Mouse (Mus musculus): ENCODE measurements around the gene Kif3c. TPM values are rescaled to one million over a fixed set of nuclear protein-coding genes. Genes with fewer than 3 reads are reported as not detected.
A peak's percentile ranks its signal among the peaks of the same experiment; 100 is the strongest.

Gene Kif3c
- polyA plus RNA-seq, 1 experiment from 2014 or later, result 64.2 TPM

GRCm38 (mm10) chr12:3370979-3371925 lies 6.3 kb downstream of the Kif3c start:
- 5% methylated on average over 11 of the region's 11 CpGs for WGBS
- H3K27ac ChIP-seq, result peak overlapping the region; percentile 85
- no peaks in the 10 kb centered on the region for H3K27me3 ChIP-seq
- peak; percentile 46; the same call in 1 of the 2 replicates for ATAC-seq
- H3K4me3 ChIP-seq, result peak overlapping the region; percentile 37
- peaks cover 74% of the 10 kb centered on the region for H3K4me1 ChIP-seq
- H3K9me3 ChIP-seq (replicated peaks), result peaks cover 6% of the 10 kb centered on the region
- peaks cover 41% of the 10 kb centered on the region for H3K36me3 ChIP-seq (ENCODE audit: poor library complexity, severe bottlenecking)
- H3K9ac ChIP-seq, result peak overlapping the region; percentile 64
- H3K4me2 ChIP-seq, result peak overlapping the region; percentile 92

GRCm38 (mm10) chr12:3371991-3372390 lies 7.1 kb downstream of the Kif3c start:
- Histone ChIP-seq H3K9ac (peak overlapping the region; percentile 64), H3K27ac (peak overlapping the region; percentile 85), H3K4me1 (peaks cover 67% of the 10 kb centered on the region), H3K27me3 (no peaks in the 10 kb centered on the region), H3K4me2 (peak overlapping the region; percentile 92), H3K4me3 (peak overlapping the region; percentile 37), H3K9me3 (replicated peaks) (peaks cover 5% of the 10 kb centered on the region), H3K36me3 (ENCODE audit: poor library complexity, severe bottlenecking) (peaks cover 41% of the 10 kb centered on the region)
- WGBS, result 16% methylated on average over 3 of the region's 3 CpGs
- peak; percentile 68 for ATAC-seq

- no peaks in the 10 kb centered on the region for H3K27me3 ChIP-seq
- H3K9me3 ChIP-seq (replicated peaks), result no peaks in the 10 kb centered on the region
- peaks cover 41% of the 10 kb centered on the region for H3K36me3 ChIP-seq (ENCODE audit: poor library complexity, severe bottlenecking)
- no peak for ATAC-seq
- H3K9ac ChIP-seq, result no peak overlapping the region
- 97% methylated on average over 6 of the region's 6 CpGs for WGBS
- H3K27ac ChIP-seq, result no peak overlapping the region
- no peak overlapping the region for H3K4me3 ChIP-seq
- H3K4me2 ChIP-seq, result no peak overlapping the region
- peaks cover 59% of the 10 kb centered on the region for H3K4me1 ChIP-seq
Observed at GRCm38 (mm10) chr12:3373566-3373965, 8.6 kb downstream of the Kif3c start.

- peaks cover 39% of the 10 kb centered on the region for H3K36me3 ChIP-seq (ENCODE audit: poor library complexity, severe bottlenecking)
- no peaks in the 10 kb centered on the region for H3K9me3 ChIP-seq (replicated peaks)
- H3K9ac ChIP-seq, result no peak overlapping the region
- H3K4me1 ChIP-seq, result peaks cover 50% of the 10 kb centered on the region
- H3K4me3 ChIP-seq, result no peak overlapping the region
- no peak overlapping the region for H3K27ac ChIP-seq
- no peak overlapping the region for H3K4me2 ChIP-seq
- ATAC-seq, result no peak
- WGBS, result 63% methylated on average over 5 of the region's 5 CpGs
- no peaks in the 10 kb centered on the region for H3K27me3 ChIP-seq
Observed at GRCm38 (mm10) chr12:3374552-3374951, 9.6 kb downstream of the Kif3c start.

GRCm38 (mm10) chr12:3377190-3377589 lies 12.3 kb downstream of the Kif3c start:
- peaks cover 60% of the 10 kb centered on the region for H3K36me3 ChIP-seq (ENCODE audit: poor library complexity, severe bottlenecking)
- peaks cover 23% of the 10 kb centered on the region for H3K4me1 ChIP-seq
- no peak for ATAC-seq
- no peak overlapping the region for H3K4me3 ChIP-seq
- no peaks in the 10 kb centered on the region for H3K9me3 ChIP-seq (replicated peaks)
- no peak overlapping the region for H3K4me2 ChIP-seq
- WGBS, result 21% methylated on average over 3 of the region's 3 CpGs
- H3K9ac ChIP-seq, result no peak overlapping the region
- H3K27me3 ChIP-seq, result no peaks in the 10 kb centered on the region
- no peak overlapping the region for H3K27ac ChIP-seq

GRCm38 (mm10) chr12:3377755-3378154 lies 12.8 kb downstream of the Kif3c start:
- Histone ChIP-seq H3K27ac (no peak overlapping the region), H3K4me1 (peaks cover 18% of the 10 kb centered on the region), H3K9ac (no peak overlapping the region), H3K4me3 (no peak overlapping the region), H3K36me3 (ENCODE audit: poor library complexity, severe bottlenecking) (peaks cover 66% of the 10 kb centered on the region), H3K4me2 (no peak overlapping the region), H3K9me3 (replicated peaks) (no peaks in the 10 kb centered on the region), H3K27me3 (no peaks in the 10 kb centered on the region)
- ATAC-seq, result no peak
- 86% methylated on average over 5 of the region's 5 CpGs for WGBS

GRCm38 (mm10) chr12:3384860-3385259 lies 19.9 kb downstream of the Kif3c start:
- H3K36me3 ChIP-seq (ENCODE audit: poor library complexity, severe bottlenecking), result peaks cover 72% of the 10 kb centered on the region
- ATAC-seq, result no peak

GRCm38 (mm10) chr12:3385271-3385670 lies 20.3 kb downstream of the Kif3c start:
- Histone ChIP-seq H3K4me3 (no peak overlapping the region), H3K27me3 (no peaks in the 10 kb centered on the region), H3K4me2 (no peak overlapping the region), H3K36me3 (ENCODE audit: poor library complexity, severe bottlenecking) (peaks cover 72% of the 10 kb centered on the region), H3K9ac (no peak overlapping the region), H3K9me3 (replicated peaks) (no peaks in the 10 kb centered on the region), H3K27ac (no peak overlapping the region), H3K4me1 (peaks cover 15% of the 10 kb centered on the region)
- ATAC-seq, result no peak
- WGBS, result 82% methylated on average over 6 of the region's 6 CpGs

More at GRCm38 (mm10) chr12:3384860-3385259, 19.9 kb downstream of the Kif3c start:
- Histone ChIP-seq H3K9me3 (replicated peaks) (no peaks in the 10 kb centered on the region), H3K9ac (no peak overlapping the region), H3K4me1 (peaks cover 15% of the 10 kb centered on the region), H3K27ac (no peak overlapping the region), H3K4me3 (no peak overlapping the region), H3K4me2 (no peak overlapping the region), H3K27me3 (no peaks in the 10 kb centered on the region)
- WGBS, result 81% methylated on average over 1 of the region's 1 CpGs

- Histone ChIP-seq H3K4me2 (0 out of 2 replicates have a peak overlapping the region, but pooled peaks have one; percentile 10), H3K4me1 (peaks cover 15% of the 10 kb centered on the region), H3K27me3 (no peaks in the 10 kb centered on the region), H3K9me3 (replicated peaks) (no peaks in the 10 kb centered on the region), H3K27ac (peak overlapping the region; percentile 54), H3K4me3 (no peak overlapping the region), H3K9ac (peak overlapping the region; percentile 26; the same call in 1 of the 2 replicates), H3K36me3 (ENCODE audit: poor library complexity, severe bottlenecking) (peaks cover 75% of the 10 kb centered on the region)
- 47% methylated on average over 10 of the region's 10 CpGs for WGBS
- ATAC-seq, result no peak; the same call in 1 of the 2 replicates
Observed at GRCm38 (mm10) chr12:3385940-3386339, 21.0 kb downstream of the Kif3c start.

- Histone ChIP-seq H3K4me2 (no peak overlapping the region), H3K4me1 (peaks cover 15% of the 10 kb centered on the region), H3K4me3 (no peak overlapping the region), H3K9me3 (replicated peaks) (no peaks in the 10 kb centered on the region), H3K27me3 (no peaks in the 10 kb centered on the region), H3K27ac (no peak overlapping the region), H3K9ac (no peak overlapping the region), H3K36me3 (ENCODE audit: poor library complexity, severe bottlenecking) (peaks cover 71% of the 10 kb centered on the region)
- no peak for ATAC-seq
- whole genome bisulfite sequencing, result 91% methylated on average over 16 of the region's 16 CpGs
Observed at GRCm38 (mm10) chr12:3387891-3388290, 23.0 kb downstream of the Kif3c start.

- no peak overlapping the region for H3K4me2 ChIP-seq
- H3K27me3 ChIP-seq, result no peaks in the 10 kb centered on the region
- H3K4me1 ChIP-seq, result peaks cover 15% of the 10 kb centered on the region
- peaks cover 73% of the 10 kb centered on the region for H3K36me3 ChIP-seq (ENCODE audit: poor library complexity, severe bottlenecking)
- H3K9me3 ChIP-seq (replicated peaks), result no peaks in the 10 kb centered on the region
- H3K27ac ChIP-seq, result no peak overlapping the region
- WGBS, result 93% methylated on average over 12 of the region's 12 CpGs
- no peak overlapping the region for H3K4me3 ChIP-seq
- no peak for ATAC-seq
- no peak overlapping the region for H3K9ac ChIP-seq
Observed at GRCm38 (mm10) chr12:3389394-3389793, 24.5 kb downstream of the Kif3c start.

- Histone ChIP-seq H3K36me3 (ENCODE audit: poor library complexity, severe bottlenecking) (peaks cover 80% of the 10 kb centered on the region), H3K9ac (no peak overlapping the region)
Observed at GRCm38 (mm10) chr12:3390071-3390470, 25.1 kb downstream of the Kif3c start.

More at GRCm38 (mm10) chr12:3390071-3390470, 25.1 kb downstream of the Kif3c start:
- Histone ChIP-seq H3K4me3 (no peak overlapping the region), H3K4me1 (peaks cover 12% of the 10 kb centered on the region), H3K9me3 (replicated peaks) (no peaks in the 10 kb centered on the region), H3K27ac (no peak overlapping the region), H3K4me2 (no peak overlapping the region), H3K27me3 (no peaks in the 10 kb centered on the region)
- ATAC-seq, result no peak
- WGBS, result 97% methylated on average over 2 of the region's 2 CpGs
